Mouse (Mus musculus) stomach, embryonic 14.5 days (tissue): ENCODE results near the gene Clcnka. TPM values are rescaled to one million over a fixed set of nuclear protein-coding genes. Genes with fewer than 3 reads are reported as not detected.

ENCODE experiments used
- ATAC-seq: fragments of 200-750 bp; cut with Nextera tagmentation; 2 replicates; pipeline ENCODE4 v1.8.0; 2017; ENCODE audit warnings: low read depth, moderate TSS enrichment; ENCODE audit not compliant: insufficient number of reproducible peaks, insufficient read depth, low FRiP score
- H3K27ac ChIP-seq: fragments of 300-500 bp; sonication (generic); 2 replicates; pipeline ENCODE4 v1.5.1; 2014; ENCODE audit warnings: mild to moderate bottlenecking, low read length, moderate library complexity, mixed read lengths
- H3K27me3 ChIP-seq: fragments of 300-500 bp; sonication (generic); 2 replicates; pipeline ENCODE4 v1.6.1; 2014; ENCODE audit warnings: low read length, control low read depth, mixed read lengths; ENCODE audit not compliant: control insufficient read depth, insufficient read depth
- H3K36me3 ChIP-seq: fragments of 300-500 bp; sonication (generic); 2 replicates; pipeline ENCODE4 v1.6.1; 2014; ENCODE audit warnings: mild to moderate bottlenecking, control low read depth, low read length, moderate library complexity, mixed read lengths; ENCODE audit not compliant: control insufficient read depth, insufficient read depth
- H3K4me1 ChIP-seq: fragments of 300-500 bp; sonication (generic); 2 replicates; pipeline ENCODE4 v1.6.1; 2014; ENCODE audit warnings: low read length, control low read depth, mixed read lengths; ENCODE audit not compliant: control insufficient read depth, insufficient read depth
- H3K4me2 ChIP-seq: fragments of 300-500 bp; sonication (generic); replicated peaks from 2 replicates; pipeline ENCODE4 v1.6.1; 2014; ENCODE audit warnings: low read depth, low read length, control low read depth
- H3K4me3 ChIP-seq: fragments of 300-500 bp; sonication (generic); 2 replicates; pipeline ENCODE4 v1.5.1; 2014; ENCODE audit warnings: low read depth, low read length, control low read depth
- H3K9ac ChIP-seq: fragments of 300-500 bp; sonication (generic); replicated peaks from 2 replicates; pipeline ENCODE4 v1.6.1; 2014; ENCODE audit warnings: low read depth, mild to moderate bottlenecking, control low read depth, low read length, moderate library complexity, mixed read lengths
- H3K9me3 ChIP-seq: fragments of 300-500 bp; sonication (generic); 2 replicates; pipeline ENCODE4 v1.6.1; 2016; ENCODE audit warnings: low read depth, low read length, control low read depth; ENCODE audit not compliant: control insufficient read depth
- WGBS: fragments of 180-500 bp; shearing (Covaris S2); extraction: QIAGEN DNeasy Blood & Tissue Kit; methylation state at CpG from one replicate; pipeline ENCODE4 v1.1.7; 2014; 5-methylcytosine and 5-hydroxymethylcytosine counted together
- polyA plus RNA-seq: library from polyadenylated mRNA; unstranded; fragments of >200 nt; fragmentation: Nextera tagmentation; extraction: Ambion mirVana; gene quantifications from 2 replicates; pipeline ENCODE4 v1.2.1, GENCODE M21; 2014

Clcnka gene
- polyA plus RNA-seq, 1 experiment from 2014 or later: 0.16 TPM

DNA sequence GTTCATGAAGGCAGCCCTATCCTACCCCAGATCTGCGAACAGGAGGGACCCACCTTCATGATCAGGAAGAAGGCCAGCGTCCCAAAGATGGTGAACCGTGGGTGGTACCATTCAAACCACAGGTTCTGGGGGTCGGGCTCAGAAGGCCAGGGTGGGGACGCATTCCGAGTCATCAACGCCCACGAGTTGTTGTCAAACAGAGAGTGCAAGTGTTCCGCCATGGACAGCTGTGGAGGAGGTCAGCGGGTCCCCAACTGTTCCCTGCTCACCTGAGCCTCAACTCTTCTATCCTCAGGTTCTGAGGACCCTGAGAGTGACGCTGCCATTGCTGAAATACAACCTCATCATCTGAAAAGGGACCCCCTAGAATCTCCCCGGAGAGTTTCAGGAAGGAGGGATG, 7.2 kb downstream of the Clcnka start:
- Histone ChIP-seq H3K4me2 (no peak overlapping the region), H3K9ac (no peak overlapping the region), H3K36me3 (no peaks in the 10 kb centered on the region), H3K9me3 (no peaks in the 10 kb centered on the region), H3K4me1 (no peaks in the 10 kb centered on the region), H3K4me3 (no peak overlapping the region), H3K27ac (no peak overlapping the region), H3K27me3 (no peaks in the 10 kb centered on the region)
- ATAC-seq: no peak
- WGBS: 77% methylated on average over 12 of the region's 12 CpGs

GRCm38 (mm10) chr4:141389366-141390150, 9.0 kb downstream of the Clcnka start:
- 68% methylated on average over 18 of the region's 18 CpGs for WGBS
- no peak for ATAC-seq
- no peak overlapping the region for H3K9ac ChIP-seq

GRCm38 (mm10) chr4:141387933-141388332, 10.6 kb downstream of the Clcnka start:
- no peak overlapping the region for H3K27ac ChIP-seq
- 67% methylated on average over 5 of the region's 5 CpGs for WGBS
- no peak overlapping the region for H3K4me2 ChIP-seq
- no peaks in the 10 kb centered on the region for H3K9me3 ChIP-seq
- no peaks in the 10 kb centered on the region for H3K36me3 ChIP-seq
- 0 out of 2 replicates have a peak, but pooled peaks cover under 1% of the 10 kb centered on the region for H3K4me1 ChIP-seq
- H3K9ac ChIP-seq: no peak overlapping the region
- no peak overlapping the region for H3K4me3 ChIP-seq
- peaks cover 13% of the 10 kb centered on the region; the same call in 1 of the 2 replicates for H3K27me3 ChIP-seq
- no peak for ATAC-seq

More at GRCm38 (mm10) chr4:141389366-141390150, 9.0 kb downstream of the Clcnka start:
- Histone ChIP-seq H3K4me3 (no peak overlapping the region), H3K9me3 (no peaks in the 10 kb centered on the region), H3K27ac (no peak overlapping the region), H3K36me3 (no peaks in the 10 kb centered on the region), H3K4me2 (no peak overlapping the region), H3K4me1 (no peaks in the 10 kb centered on the region), H3K27me3 (no peaks in the 10 kb centered on the region)

- Histone ChIP-seq H3K27me3 (peaks cover 14% of the 10 kb centered on the region; the same call in 1 of the 2 replicates), H3K4me2 (no peak overlapping the region), H3K9ac (no peak overlapping the region), H3K27ac (no peak overlapping the region), H3K9me3 (no peaks in the 10 kb centered on the region), H3K36me3 (no peaks in the 10 kb centered on the region), H3K4me3 (no peak overlapping the region), H3K4me1 (peaks cover 7% of the 10 kb centered on the region; the same call in 1 of the 2 replicates)
- WGBS: 19% methylated on average over 5 of the region's 5 CpGs
- 0 out of 2 replicates have a peak, but pooled peaks have one; percentile 55 for ATAC-seq
These were observed 11.3 kb downstream of the Clcnka start for GRCm38 (mm10) chr4:141387093-141387784.

GRCm38 (mm10) chr4:141386150-141386549, 12.4 kb downstream of the Clcnka start:
- no peaks in the 10 kb centered on the region for H3K36me3 ChIP-seq
- 68% methylated on average over 7 of the region's 7 CpGs for WGBS
- H3K27ac ChIP-seq: no peak overlapping the region
- no peak for ATAC-seq
- peaks cover 10% of the 10 kb centered on the region; the same call in 1 of the 2 replicates for H3K4me1 ChIP-seq
- H3K4me2 ChIP-seq: no peak overlapping the region
- peaks cover 14% of the 10 kb centered on the region; the same call in 1 of the 2 replicates for H3K27me3 ChIP-seq
- no peaks in the 10 kb centered on the region for H3K9me3 ChIP-seq
- H3K4me3 ChIP-seq: no peak overlapping the region
- H3K9ac ChIP-seq: no peak overlapping the region

DNA sequence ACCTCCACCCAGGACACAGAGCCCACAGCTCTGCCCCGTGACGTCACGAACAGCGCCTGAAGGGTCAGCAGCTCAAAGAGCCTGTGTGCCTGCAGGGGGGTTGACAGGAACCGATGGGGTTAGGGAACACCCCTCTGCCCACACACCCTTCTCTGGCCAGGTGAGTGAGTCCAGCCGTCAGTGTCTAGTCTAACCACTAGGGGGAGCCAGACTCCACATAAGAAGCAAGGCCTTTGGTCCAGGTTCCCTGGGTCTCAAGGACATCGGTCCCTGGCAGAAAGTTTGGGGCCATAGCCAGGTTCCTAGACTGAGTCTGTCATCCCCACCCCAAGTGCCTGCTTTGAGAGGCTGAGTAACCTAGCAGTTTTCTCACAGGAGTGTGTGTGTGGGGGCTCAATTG, 13.2 kb downstream of the Clcnka start:
- H3K4me1 ChIP-seq: peaks cover 10% of the 10 kb centered on the region; the same call in 1 of the 2 replicates
- H3K9me3 ChIP-seq: no peaks in the 10 kb centered on the region
- ATAC-seq: no peak
- WGBS: 1% methylated on average over 7 of the region's 7 CpGs
- H3K4me3 ChIP-seq: no peak overlapping the region
- H3K27me3 ChIP-seq: peaks cover 14% of the 10 kb centered on the region; the same call in 1 of the 2 replicates
- no peak overlapping the region for H3K27ac ChIP-seq
- H3K4me2 ChIP-seq: no peak overlapping the region
- no peak overlapping the region for H3K9ac ChIP-seq
- no peaks in the 10 kb centered on the region for H3K36me3 ChIP-seq

DNA sequence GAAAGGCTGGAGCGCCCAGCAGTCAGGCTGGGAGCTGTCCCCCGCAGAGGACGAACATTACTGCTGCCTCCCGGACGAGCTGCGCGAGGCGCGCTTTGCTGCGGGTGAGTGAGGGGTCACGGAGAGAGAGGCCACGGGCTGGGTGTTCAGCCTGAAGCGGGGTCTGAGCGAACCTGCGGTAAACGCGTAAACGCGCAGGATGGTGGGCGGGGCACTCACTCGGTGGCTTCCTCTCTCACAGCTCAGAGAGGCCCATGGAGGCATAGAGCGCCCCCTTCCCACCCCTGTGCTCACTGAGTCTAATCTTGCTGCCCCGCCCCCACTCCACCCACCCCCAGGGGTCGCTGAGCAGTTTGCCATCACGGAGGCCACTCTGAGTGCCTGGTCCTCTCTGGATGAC, 16.1 kb downstream of the Clcnka start:
- WGBS: 0% methylated on average over 25 of the region's 25 CpGs
- no peaks in the 10 kb centered on the region for H3K9me3 ChIP-seq
- peaks cover 14% of the 10 kb centered on the region; the same call in 1 of the 2 replicates for H3K27me3 ChIP-seq
- H3K36me3 ChIP-seq: no peaks in the 10 kb centered on the region
- H3K4me2 ChIP-seq: peak overlapping the region; percentile 55
- peak overlapping the region; percentile 25 for H3K4me3 ChIP-seq
- no peak overlapping the region for H3K27ac ChIP-seq
- ATAC-seq: peak; percentile 46
- peak overlapping the region; percentile 30; the same call in 1 of the 2 replicates for H3K9ac ChIP-seq
- H3K4me1 ChIP-seq: peaks cover 10% of the 10 kb centered on the region; the same call in 1 of the 2 replicates

DNA sequence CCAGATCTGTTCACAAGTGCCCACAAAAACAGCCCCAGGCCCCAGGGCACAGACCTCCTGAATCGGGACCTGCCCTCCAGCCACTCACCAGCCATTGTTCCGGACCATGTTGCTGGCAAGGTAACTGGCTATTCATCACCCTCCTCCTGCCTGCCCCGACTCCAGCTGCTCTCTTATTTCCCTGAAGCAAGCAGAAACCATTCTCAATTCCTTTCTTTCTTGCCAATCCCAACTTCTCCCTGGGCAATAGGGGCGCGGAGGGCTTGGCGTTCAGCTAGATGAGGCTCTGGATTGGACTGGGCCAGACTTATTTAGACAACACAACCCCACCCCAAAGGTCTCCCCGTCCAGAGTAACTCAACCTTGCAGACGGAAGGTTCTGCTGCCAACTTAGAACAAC, 18.9 kb downstream of the Clcnka start:
- H3K27me3 ChIP-seq: peaks cover 14% of the 10 kb centered on the region; the same call in 1 of the 2 replicates
- no peak for ATAC-seq
- H3K9me3 ChIP-seq: no peaks in the 10 kb centered on the region
- H3K4me1 ChIP-seq: peaks cover 10% of the 10 kb centered on the region; the same call in 1 of the 2 replicates
- no peaks in the 10 kb centered on the region for H3K36me3 ChIP-seq
- WGBS: 63% methylated on average over 8 of the region's 8 CpGs
- H3K4me3 ChIP-seq: no peak overlapping the region
- no peak overlapping the region for H3K27ac ChIP-seq
- no peak overlapping the region for H3K4me2 ChIP-seq
- no peak overlapping the region for H3K9ac ChIP-seq
